Mouse (Mus musculus): Measurements from ENCODE around the gene Ncapd2.
A peak's percentile ranks its signal among the peaks of the same experiment; 100 is the strongest.
"Not testable (repeated sequence)": the region's sequence is repeated elsewhere in the genome, so short reads cannot be mapped to it uniquely, and the experiment has no call there.

Ncapd2 gene

GRCm38 (mm10) chr6:125163801-125164657 lies 27.5 kb downstream of the Ncapd2 start:
- peak in 1 of 2 experiments; percentile 12 for DNase-seq

- not testable (repeated sequence) for DNase-seq
These were observed 28.7 kb downstream of the Ncapd2 start for GRCm38 (mm10) chr6:125162615-125163305.

GRCm38 (mm10) chr6:125161971-125162370 lies 29.5 kb downstream of the Ncapd2 start:
- DNase-seq: peak; percentile 87 to 89

- DNase-seq: no peak
These were observed 30.4 kb downstream of the Ncapd2 start for GRCm38 (mm10) chr6:125160854-125161760.

- no peak for DNase-seq
These were observed 31.0 kb downstream of the Ncapd2 start for GRCm38 (mm10) chr6:125160558-125160853.

- DNase-seq: no peak
These were observed 31.5 kb downstream of the Ncapd2 start for GRCm38 (mm10) chr6:125159773-125160557.

GRCm38 (mm10) chr6:125158944-125159492 lies 32.5 kb downstream of the Ncapd2 start:
- DNase-seq: no peak

GRCm38 (mm10) chr6:125156903-125157614 lies 34.4 kb downstream of the Ncapd2 start:
- DNase-seq: no peak

- DNase-seq: no peak
These were observed 35.0 kb downstream of the Ncapd2 start for GRCm38 (mm10) chr6:125156491-125156890.

- no peak for DNase-seq
These were observed 36.2 kb downstream of the Ncapd2 start for GRCm38 (mm10) chr6:125155262-125155661.

- DNase-seq: peak in 1 of 2 experiments; percentile 32
These were observed 37.0 kb downstream of the Ncapd2 start for GRCm38 (mm10) chr6:125154550-125154949.

- DNase-seq: no peak
These were observed 37.8 kb downstream of the Ncapd2 start for GRCm38 (mm10) chr6:125153682-125154081.

- DNase-seq: no peak
These were observed 38.5 kb downstream of the Ncapd2 start for GRCm38 (mm10) chr6:125153018-125153389.

GRCm38 (mm10) chr6:125152212-125153017 lies 39.1 kb downstream of the Ncapd2 start:
- no peak for DNase-seq

- no peak for DNase-seq
These were observed 41.9 kb downstream of the Ncapd2 start for GRCm38 (mm10) chr6:125149569-125149950.

GRCm38 (mm10) chr6:125148926-125149568 lies 42.5 kb downstream of the Ncapd2 start:
- no peak for DNase-seq

GRCm38 (mm10) chr6:125148251-125148925 lies 43.1 kb downstream of the Ncapd2 start:
- no peak for DNase-seq

- no peak for DNase-seq
These were observed 44.2 kb downstream of the Ncapd2 start for GRCm38 (mm10) chr6:125147329-125147728.

GRCm38 (mm10) chr6:125146797-125147196 lies 44.7 kb downstream of the Ncapd2 start:
- no peak for DNase-seq

Data from B cell, adult 2 months (primary cell).